Mouse (Mus musculus): ENCODE data around the gene Kcnh3. TPM values are rescaled to one million over a fixed set of nuclear protein-coding genes. Genes with fewer than 3 reads are reported as not detected.
A peak's percentile ranks its signal among the peaks of the same experiment; 100 is the strongest.

Gene Kcnh3
- total RNA-seq, 2 experiments from 2014 or later, result 83.5 to 90.4 TPM

- H3K4me3 ChIP-seq, result no peak overlapping the region
- TF ChIP-seq CTCF (conservative IDR thresholded peaks at IDR 0.05), result no peak
- no peak for DNase-seq (ENCODE audit: low spot score in 2 of 2)
- no peak overlapping the region for H3K27ac ChIP-seq
Measured at GRCm38 (mm10) chr15:99264363-99264762, 39.7 kb downstream of the Kcnh3 start.

GRCm38 (mm10) chr15:99265679-99266078 is 41.0 kb downstream of the Kcnh3 start:
- Histone ChIP-seq H3K4me3 (no peak overlapping the region), H3K27ac (no peak overlapping the region)
- peak; percentile 96 for TF ChIP-seq CTCF (conservative IDR thresholded peaks at IDR 0.05)
- DNase-seq (ENCODE audit: low spot score in 2 of 2), result peak; percentile 69 to 79

- TF ChIP-seq CTCF (conservative IDR thresholded peaks at IDR 0.05), result no peak
- no peak overlapping the region for H3K4me3 ChIP-seq
- no peak overlapping the region for H3K27ac ChIP-seq
- no peak for DNase-seq (ENCODE audit: low spot score in 2 of 2)
Measured at GRCm38 (mm10) chr15:99276095-99276494, 51.4 kb downstream of the Kcnh3 start.

DNA sequence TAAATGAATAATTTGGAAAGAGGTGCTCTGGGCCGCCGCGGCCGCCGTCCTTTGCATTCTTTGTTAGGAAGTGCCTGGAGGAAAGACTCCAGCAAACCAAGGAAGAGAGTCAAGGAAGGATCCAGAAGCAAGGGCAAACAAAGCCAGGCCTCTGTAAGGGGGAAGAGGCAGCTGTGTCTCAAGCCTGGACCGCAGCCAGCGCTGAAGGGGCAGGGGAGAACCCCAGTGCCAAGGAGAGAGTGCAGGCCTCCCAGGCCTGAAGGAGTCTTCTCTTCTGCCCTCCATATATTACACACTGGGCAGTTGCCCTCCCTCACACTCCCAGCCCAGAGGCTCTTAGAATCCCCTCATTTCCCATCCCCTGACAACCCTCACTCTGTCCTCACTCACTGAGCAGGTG is 53.6 kb downstream of the Kcnh3 start:
- no peak for TF ChIP-seq CTCF (conservative IDR thresholded peaks at IDR 0.05)
- no peak for DNase-seq (ENCODE audit: low spot score in 2 of 2)
- no peak overlapping the region for H3K4me3 ChIP-seq
- no peak overlapping the region for H3K27ac ChIP-seq

GRCm38 (mm10) chr15:99283456-99283855 is 58.8 kb downstream of the Kcnh3 start:
- no peak overlapping the region for H3K27ac ChIP-seq
- no peak overlapping the region for H3K4me3 ChIP-seq
- DNase-seq (ENCODE audit: low spot score in 2 of 2), result no peak
- peak; percentile 59 for TF ChIP-seq CTCF (conservative IDR thresholded peaks at IDR 0.05)

- H3K27ac ChIP-seq, result no peak overlapping the region
- DNase-seq (ENCODE audit: low spot score in 2 of 2), result no peak
- no peak overlapping the region for H3K4me3 ChIP-seq
- no peak for TF ChIP-seq CTCF (conservative IDR thresholded peaks at IDR 0.05)
Measured at GRCm38 (mm10) chr15:99284527-99285188, 60.0 kb downstream of the Kcnh3 start.

GRCm38 (mm10) chr15:99285189-99285535 is 60.5 kb downstream of the Kcnh3 start:
- no peak for TF ChIP-seq CTCF (conservative IDR thresholded peaks at IDR 0.05)
- Histone ChIP-seq H3K27ac (no peak overlapping the region), H3K4me3 (no peak overlapping the region)
- no peak for DNase-seq (ENCODE audit: low spot score in 2 of 2)

- Histone ChIP-seq H3K27ac (no peak overlapping the region), H3K4me3 (no peak overlapping the region)
- TF ChIP-seq CTCF (conservative IDR thresholded peaks at IDR 0.05), result no peak
- no peak for DNase-seq (ENCODE audit: low spot score in 2 of 2)
Measured at GRCm38 (mm10) chr15:99290586-99290985, 65.9 kb downstream of the Kcnh3 start.

Other genes with a start within 250 kb of the Kcnh3 start
- 10 to 100 TPM; 49.6 to 51.1 TPM for gene Tuba1c, start 195.0 kb upstream of the Kcnh3 start, total RNA-seq (2021)
- gene Prph, start 169.7 kb upstream of the Kcnh3 start, total RNA-seq (2021), result under 1 TPM; 0.67 to 0.83 TPM
- gene Troap, start 150.3 kb upstream of the Kcnh3 start, total RNA-seq (2021), result under 1 TPM; 0.36 to 0.64 TPM
- not detected for gene C1ql4, start 137.0 kb upstream of the Kcnh3 start, total RNA-seq (2021)
- gene Dnajc22, start 131.7 kb upstream of the Kcnh3 start, total RNA-seq (2021), result under 1 TPM in 1 of 2 experiments, not detected in 1; 0.31 TPM
- gene Spats2, start 98.9 kb upstream of the Kcnh3 start, total RNA-seq (2021), result 10 to 100 TPM; 29.2 to 30.9 TPM
- gene Mcrs1, start 27.1 kb downstream of the Kcnh3 start, total RNA-seq (2021), result 10 to 100 TPM; 73.7 to 77.4 TPM
- 100 to 1,000 TPM; 114 to 119 TPM for gene Prpf40b, start 70.2 kb downstream of the Kcnh3 start, total RNA-seq (2021)
- 1 to 10 TPM; 1.2 to 1.9 TPM for gene Fam186b, start 71.0 kb downstream of the Kcnh3 start, total RNA-seq (2021)
- 1 to 10 TPM; 9.0 to 9.7 TPM for gene Fmnl3, start 145.6 kb downstream of the Kcnh3 start, total RNA-seq (2021)
- 100 to 1,000 TPM; 341 to 355 TPM for gene Tmbim6, start 168.0 kb downstream of the Kcnh3 start, total RNA-seq (2021)
- 10 to 100 TPM; 17.1 to 18.5 TPM for gene Nckap5l, start 232.9 kb downstream of the Kcnh3 start, total RNA-seq (2021)
- 1 to 10 TPM; 4.0 to 5.5 TPM for gene Bcdin3d, start 249.9 kb downstream of the Kcnh3 start, total RNA-seq (2021)